Comparison of ENCODE assay signal across 22 mouse cellular contexts in the genomic region with DNA sequence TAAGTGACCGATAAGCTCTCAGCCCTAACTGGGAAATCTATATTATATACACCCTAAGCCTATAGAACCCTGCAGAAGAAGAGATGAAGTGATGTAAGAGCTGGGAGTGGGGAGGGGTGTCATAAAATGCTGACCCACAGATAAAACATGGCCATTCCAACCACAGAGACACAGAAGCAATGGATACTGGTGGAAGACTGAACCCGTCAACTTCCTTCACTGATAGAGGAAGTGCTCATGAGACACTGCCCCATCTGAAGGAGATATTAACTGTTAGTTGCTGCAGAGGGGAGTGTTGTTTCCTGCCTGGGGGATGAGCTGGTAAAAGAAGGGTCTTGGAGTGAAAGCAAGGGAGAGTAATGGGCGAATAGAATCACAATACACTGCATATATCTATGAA.
"Had no signal": no experiment of that assay in that cellular context is flagged by ENCODE, and none has a peak within 500 bp of the region (broad histone marks: within the 10 kb centered on the region; RNA-seq: fewer than 3 reads in every experiment).

No protein-coding gene starts in this region.

- H3K4me1 ChIP-seq: neural tube, embryonic 12.5 days had no signal

- H3K4me3 ChIP-seq: kidney, embryonic 15.5 days; limb, embryonic 12.5 days; limb, embryonic 15.5 days; liver, embryonic 12.5 days; liver, embryonic 15.5 days; neural tube, embryonic 12.5 days; neural tube, embryonic 15.5 days; stomach, embryonic 15.5 days had no signal

- ATAC-seq: liver, embryonic 12.5 days had no signal

- DNase-seq: kidney, adult 11 months; kidney, adult 8-10 months; kidney, postnatal 10 days; kidney, postnatal 4 days; left cerebral cortex, postnatal 4 days; lung, adult 2 months; lung, postnatal 14 days; lung, postnatal 4 days; midbrain, embryonic 14.5 days; right cerebral cortex, adult 18-20 months; right cerebral cortex, postnatal 14 days; spleen, adult 18-20 months; thymus, adult 18-20 months; thymus, postnatal 36 days had no signal

- H3K36me3 ChIP-seq: liver, embryonic 15.5 days; neural tube, embryonic 12.5 days; neural tube, embryonic 15.5 days; stomach, embryonic 15.5 days had no signal

- H3K27ac ChIP-seq: kidney, embryonic 15.5 days; limb, embryonic 12.5 days; limb, embryonic 15.5 days; liver, embryonic 12.5 days; liver, embryonic 15.5 days; neural tube, embryonic 12.5 days; neural tube, embryonic 15.5 days; stomach, embryonic 15.5 days had no signal
